Mouse (Mus musculus) lung, embryonic 15.5 days (tissue): ENCODE measurements at regions not wholly inside any gene's neighbourhood (a gene's known extent, or its start where the extent isn't known, plus 50 kb on each side); places are given as distances from the start of the nearest gene placed in this dataset.

Experiments
- ATAC-seq: fragments of 200-750 bp; cut with Nextera tagmentation; 2 replicates; pipeline ENCODE4 v1.8.0; 2017; ENCODE audit warnings: moderate number of reproducible peaks, borderline replicate concordance; ENCODE audit not compliant: low FRiP score, low TSS enrichment; ENCODE audit errors: extremely low read depth
- H3K27ac ChIP-seq: fragments of 300-500 bp; sonication (generic); 2 replicates; pipeline ENCODE4 v1.5.1; 2015; ENCODE audit warnings: moderate library complexity, mild to moderate bottlenecking, inconsistent platforms
- H3K27me3 ChIP-seq: fragments of 300-500 bp; sonication (generic); 2 replicates; pipeline ENCODE4 v1.6.1; 2015; ENCODE audit warnings: inconsistent platforms
- H3K36me3 ChIP-seq: fragments of 300-500 bp; sonication (generic); 2 replicates; pipeline ENCODE4 v1.6.1; 2015; ENCODE audit warnings: inconsistent platforms
- H3K4me1 ChIP-seq: fragments of 300-500 bp; sonication (generic); 2 replicates; pipeline ENCODE4 v1.6.1; 2015; ENCODE audit warnings: inconsistent platforms
- H3K4me2 ChIP-seq: fragments of 300-500 bp; sonication (generic); 2 replicates; pipeline ENCODE4 v1.6.1; 2015; ENCODE audit warnings: inconsistent platforms, mild to moderate bottlenecking, moderate library complexity
- H3K4me3 ChIP-seq: fragments of 300-500 bp; sonication (generic); 2 replicates; pipeline ENCODE4 v1.5.1; 2015; ENCODE audit warnings: mild to moderate bottlenecking, inconsistent platforms
- H3K9ac ChIP-seq: fragments of 300-500 bp; sonication (generic); 2 replicates; pipeline ENCODE4 v1.6.1; 2015; ENCODE audit warnings: inconsistent platforms
- H3K9me3 ChIP-seq: fragments of 300-500 bp; sonication (generic); 2 replicates; pipeline ENCODE4 v1.6.1; 2016; ENCODE audit warnings: inconsistent platforms
- WGBS: fragments of 180-500 bp; shearing (Covaris S2); methylation state at CpG from one replicate; pipeline ENCODE4 v1.1.7; 2015; 5-methylcytosine and 5-hydroxymethylcytosine counted together

GRCm38 (mm10) chr6:15639809-15640479 lies 80.5 kb upstream of the Mdfic start:
- Histone ChIP-seq H3K9ac (no peak overlapping the region), H3K36me3 (no peaks in the 10 kb centered on the region), H3K9me3 (no peaks in the 10 kb centered on the region), H3K27ac (no peak overlapping the region), H3K4me3 (no peak overlapping the region), H3K4me1 (no peaks in the 10 kb centered on the region), H3K27me3 (no peaks in the 10 kb centered on the region), H3K4me2 (no peak overlapping the region)
- no peak for ATAC-seq
- WGBS: 59% methylated on average over 5 of the region's 5 CpGs

- Histone ChIP-seq H3K27ac (no peak overlapping the region), H3K4me2 (no peak overlapping the region), H3K36me3 (no peaks in the 10 kb centered on the region), H3K4me1 (no peaks in the 10 kb centered on the region), H3K9me3 (no peaks in the 10 kb centered on the region), H3K4me3 (no peak overlapping the region), H3K9ac (no peak overlapping the region), H3K27me3 (no peaks in the 10 kb centered on the region)
- no peak for ATAC-seq
Observed at GRCm38 (mm10) chr6:15644311-15644710, 76.2 kb upstream of the Mdfic start.

- Histone ChIP-seq H3K9ac (no peak overlapping the region), H3K27ac (no peak overlapping the region), H3K27me3 (no peaks in the 10 kb centered on the region), H3K4me2 (no peak overlapping the region), H3K9me3 (no peaks in the 10 kb centered on the region), H3K4me3 (no peak overlapping the region), H3K36me3 (no peaks in the 10 kb centered on the region), H3K4me1 (no peaks in the 10 kb centered on the region)
- ATAC-seq: no peak
- 35% methylated on average over 2 of the region's 2 CpGs for WGBS
Observed at GRCm38 (mm10) chr6:15647499-15647898, 73.0 kb upstream of the Mdfic start.
